Mouse (Mus musculus): Measurements from ENCODE around the gene Nfil3.
A peak's percentile ranks its signal among the peaks of the same experiment; 100 is the strongest.

Gene Nfil3

GRCm38 (mm10) chr13:52980951-52981421 is at the start of gene Nfil3:
Gene Nfil3, minus strand, starts transcription at chr13:52981073.
- no peak for DNase-seq (ENCODE audit: low read depth)

DNA sequence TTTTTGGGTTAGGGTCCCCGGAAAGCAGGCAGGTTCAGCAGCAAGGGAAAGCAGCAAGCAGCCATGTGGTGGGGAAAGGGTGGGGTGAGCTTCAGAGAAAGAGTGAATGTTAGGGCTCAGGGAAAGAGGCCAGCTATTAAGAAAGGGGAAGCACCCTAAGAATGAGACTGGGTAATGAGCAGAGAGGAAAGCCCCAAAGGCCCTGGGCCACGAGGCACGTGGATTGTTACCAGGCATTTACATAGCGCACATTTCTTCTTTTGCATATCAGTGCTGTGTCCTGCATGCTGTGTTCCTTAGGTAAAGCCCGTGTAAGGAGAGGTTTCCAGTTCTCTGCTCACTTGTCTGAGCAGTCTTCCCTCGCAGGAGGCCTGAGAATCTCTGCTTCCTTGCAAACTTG is 43.4 kb upstream of the Nfil3 start:
- no peak for DNase-seq (ENCODE audit: low read depth)

DNA sequence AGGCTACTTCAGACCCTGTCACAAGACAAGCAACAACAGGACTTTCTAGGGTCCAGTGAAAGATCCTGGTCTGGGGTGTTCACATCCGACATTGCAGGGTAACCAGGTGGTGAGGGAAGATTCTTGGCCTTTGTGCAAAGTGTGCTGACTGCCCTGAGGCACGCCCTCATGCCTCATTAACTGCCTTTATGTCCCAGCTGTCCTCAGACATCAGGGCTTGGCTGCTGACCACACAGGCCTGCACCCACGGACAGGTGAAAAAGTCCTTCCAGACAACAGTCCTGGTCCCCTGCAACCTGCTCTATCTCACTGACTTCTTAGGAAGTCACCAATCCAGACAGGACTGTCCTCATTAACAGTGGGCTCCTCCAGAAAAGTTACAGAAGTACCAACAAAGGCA is 39.4 kb upstream of the Nfil3 start:
- no peak for DNase-seq (ENCODE audit: low read depth)

GRCm38 (mm10) chr13:53019532-53019931 is 38.7 kb upstream of the Nfil3 start:
- DNase-seq (ENCODE audit: low read depth): no peak

DNA sequence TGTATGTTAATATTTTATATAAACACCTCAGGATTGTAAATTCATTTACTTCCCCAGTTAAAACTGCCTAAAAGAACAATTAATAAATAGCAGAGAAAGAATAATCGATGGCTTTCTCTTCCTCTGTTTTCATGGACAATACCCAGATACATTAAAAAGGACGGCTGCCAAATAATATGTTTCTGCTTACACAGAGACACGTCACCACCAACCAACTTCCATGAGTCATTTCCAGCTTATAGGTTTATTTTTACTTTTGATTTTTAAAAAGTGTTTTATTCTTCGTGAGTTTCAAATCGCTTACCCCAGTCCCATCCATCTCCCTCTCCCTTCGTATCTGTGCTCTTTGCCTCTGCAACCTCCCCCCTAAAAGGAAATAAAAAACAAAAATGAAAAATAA is 38.1 kb upstream of the Nfil3 start:
- no peak for DNase-seq (ENCODE audit: low read depth)

DNA sequence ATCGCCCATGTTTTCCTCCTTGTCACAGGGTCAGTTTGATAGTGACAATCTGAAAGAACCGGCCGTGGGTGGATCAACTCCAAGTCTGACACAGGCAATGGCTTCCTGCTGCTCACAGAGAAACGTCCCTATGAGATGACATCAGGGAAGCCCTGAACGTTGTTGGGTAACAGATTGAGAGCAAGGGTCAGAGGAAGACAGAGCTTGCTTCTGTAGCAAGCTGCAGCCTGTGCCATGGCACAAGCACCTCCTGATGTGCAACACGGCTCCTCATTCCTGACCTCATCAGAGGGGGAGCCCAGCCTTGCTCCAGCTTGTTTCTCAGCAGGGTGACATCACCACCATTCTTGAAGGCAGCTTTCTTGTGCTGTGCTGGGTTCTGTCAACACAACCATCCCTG is 37.1 kb upstream of the Nfil3 start:
- no peak for DNase-seq (ENCODE audit: low read depth)

DNA sequence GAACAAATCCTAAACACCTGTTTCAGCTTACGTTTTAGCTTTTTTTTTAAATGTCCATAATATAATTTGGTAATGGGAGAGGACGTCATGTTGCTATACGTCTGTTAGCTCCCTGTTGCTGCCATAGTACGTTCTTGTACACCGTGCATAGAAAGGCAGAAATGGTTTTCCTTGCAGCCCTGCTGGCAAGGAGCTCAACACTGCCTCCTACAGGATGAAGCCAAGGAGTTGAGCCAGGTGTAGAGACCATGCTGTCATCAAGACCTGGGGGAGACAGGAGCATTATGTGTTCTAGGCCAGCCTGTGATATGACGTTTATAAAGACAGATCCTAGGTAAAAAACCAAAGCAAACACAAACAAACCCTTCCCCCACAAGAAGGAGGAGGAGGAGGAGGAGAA is 36.2 kb upstream of the Nfil3 start:
- no peak for DNase-seq (ENCODE audit: low read depth)

DNA sequence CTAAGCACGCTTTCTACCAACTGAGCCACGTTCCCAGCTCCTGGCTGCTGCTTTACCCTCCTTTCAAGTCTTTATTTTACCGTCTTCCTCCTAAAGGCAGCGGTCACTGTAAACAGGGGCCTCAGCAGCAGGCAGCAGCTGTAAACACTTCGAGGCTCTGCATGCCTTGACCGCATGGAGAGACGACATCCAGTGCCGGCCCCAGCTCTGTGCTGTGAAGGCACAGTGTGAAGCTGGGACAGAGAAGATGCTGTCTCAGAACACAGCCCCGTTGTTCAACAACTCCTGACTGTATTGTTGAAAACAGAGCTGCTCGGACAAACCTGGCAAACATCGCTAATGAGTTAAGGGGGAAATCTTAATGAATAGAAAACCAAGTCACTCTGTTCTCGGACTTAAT is 30.6 kb upstream of the Nfil3 start:
- DNase-seq (ENCODE audit: low read depth): no peak

- peak; percentile 77 for DNase-seq (ENCODE audit: low read depth)
Observed at GRCm38 (mm10) chr13:53008489-53009184, 27.8 kb upstream of the Nfil3 start.

DNA sequence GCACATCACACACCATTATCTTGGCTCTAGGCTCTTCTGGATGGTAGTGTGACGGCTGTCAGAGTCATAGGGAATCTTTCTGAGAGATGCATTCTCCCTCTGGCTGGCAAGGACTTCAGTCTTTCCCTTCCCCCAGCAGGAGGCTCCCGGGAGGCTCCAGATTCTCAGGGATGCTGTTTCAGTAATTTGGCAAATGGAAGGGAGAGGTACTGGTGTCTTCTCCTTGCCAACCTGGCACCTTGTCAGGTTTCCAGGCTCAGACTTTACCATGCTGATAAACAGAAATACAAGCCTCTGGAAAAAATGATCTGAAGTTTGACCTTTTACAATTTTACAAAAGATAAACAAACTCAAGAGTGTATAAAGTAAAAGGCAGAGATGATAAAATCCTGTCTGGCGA is 26.9 kb upstream of the Nfil3 start:
- no peak for DNase-seq (ENCODE audit: low read depth)

DNA sequence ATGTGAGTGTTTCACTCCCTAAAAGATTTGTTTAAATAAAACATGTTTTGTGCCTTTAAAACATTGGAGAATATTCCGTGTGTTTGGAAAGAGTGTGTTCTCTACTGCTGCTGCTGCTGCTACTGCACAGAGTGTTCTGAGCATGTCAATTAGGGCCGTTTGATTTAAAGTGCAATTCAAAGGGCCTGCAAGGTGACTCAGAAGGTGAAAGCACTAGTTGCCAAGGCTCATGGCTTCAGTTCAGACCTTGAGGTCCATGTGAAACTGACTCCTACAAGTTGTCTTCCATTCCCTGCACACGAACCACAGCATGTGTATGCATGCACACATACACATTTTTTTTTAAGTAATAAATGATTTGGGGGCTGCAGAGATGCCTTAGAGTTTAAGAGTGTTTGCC is 22.4 kb upstream of the Nfil3 start:
- DNase-seq (ENCODE audit: low read depth): no peak

GRCm38 (mm10) chr13:53001511-53001935 is 20.6 kb upstream of the Nfil3 start:
- DNase-seq (ENCODE audit: low read depth): no peak

DNA sequence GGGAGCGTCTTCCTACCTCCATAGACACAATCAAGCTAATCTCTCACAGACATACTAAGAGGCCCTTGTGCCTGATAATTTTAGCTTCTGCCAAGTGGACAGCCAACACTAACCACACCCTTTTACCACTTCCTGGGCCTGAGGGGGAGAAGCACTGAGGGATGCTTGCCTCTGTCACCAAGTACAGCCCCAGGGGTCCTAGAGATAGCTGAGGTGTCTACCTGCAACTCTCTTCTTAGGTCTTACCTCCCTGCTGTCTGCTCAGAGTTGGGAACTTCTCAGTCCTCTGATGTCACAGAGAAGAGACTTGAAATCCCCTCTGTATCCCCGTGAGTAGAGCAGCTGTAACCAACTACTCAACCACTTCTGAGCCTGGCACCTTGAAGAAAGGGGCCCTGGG is 19.6 kb upstream of the Nfil3 start:
- DNase-seq (ENCODE audit: low read depth): no peak

DNA sequence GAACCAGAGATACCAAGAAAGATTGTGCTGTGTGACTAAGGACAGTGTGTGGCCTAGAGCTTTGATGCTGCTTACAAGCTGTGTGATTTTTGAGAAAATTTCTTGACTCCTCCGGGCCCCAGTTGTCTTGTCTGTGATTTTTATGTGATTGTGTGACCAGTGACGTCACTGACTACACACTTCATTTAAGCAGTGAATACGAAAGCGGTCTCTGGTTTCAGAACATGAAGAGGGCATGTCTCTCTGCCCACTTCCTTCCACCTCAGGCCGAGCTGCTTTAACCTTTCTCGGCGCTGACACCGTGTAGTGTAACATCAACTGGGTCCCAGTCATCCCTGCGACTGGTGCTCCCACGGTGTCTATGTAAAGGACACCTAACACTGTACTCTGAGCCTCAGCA is 17.7 kb upstream of the Nfil3 start:
- DNase-seq (ENCODE audit: low read depth): no peak

GRCm38 (mm10) chr13:52997806-52998205 is 16.9 kb upstream of the Nfil3 start:
- no peak for DNase-seq (ENCODE audit: low read depth)

DNA sequence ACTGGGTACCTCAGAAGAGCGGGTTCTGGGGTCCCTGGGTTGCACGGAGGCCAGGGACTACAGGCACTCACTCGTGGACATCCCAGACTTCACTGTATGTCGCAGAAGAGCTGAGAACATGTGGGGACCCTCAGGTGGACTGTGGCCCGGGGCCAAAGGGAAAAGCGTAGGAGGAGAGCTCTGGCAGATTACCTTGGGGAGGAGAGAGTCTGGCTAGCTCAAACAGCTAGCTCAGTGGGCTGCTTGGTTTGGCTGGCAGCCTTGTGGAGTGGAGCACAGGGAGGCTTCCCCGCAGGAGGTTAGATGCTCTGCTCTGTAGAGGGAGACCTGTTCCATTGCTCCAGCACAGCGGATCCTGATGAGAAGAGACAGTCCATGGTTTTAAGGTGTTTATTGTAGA is 15.3 kb upstream of the Nfil3 start:
- no peak for DNase-seq (ENCODE audit: low read depth)

GRCm38 (mm10) chr13:52994197-52994881 is 13.5 kb upstream of the Nfil3 start:
- DNase-seq (ENCODE audit: low read depth): no peak

DNA sequence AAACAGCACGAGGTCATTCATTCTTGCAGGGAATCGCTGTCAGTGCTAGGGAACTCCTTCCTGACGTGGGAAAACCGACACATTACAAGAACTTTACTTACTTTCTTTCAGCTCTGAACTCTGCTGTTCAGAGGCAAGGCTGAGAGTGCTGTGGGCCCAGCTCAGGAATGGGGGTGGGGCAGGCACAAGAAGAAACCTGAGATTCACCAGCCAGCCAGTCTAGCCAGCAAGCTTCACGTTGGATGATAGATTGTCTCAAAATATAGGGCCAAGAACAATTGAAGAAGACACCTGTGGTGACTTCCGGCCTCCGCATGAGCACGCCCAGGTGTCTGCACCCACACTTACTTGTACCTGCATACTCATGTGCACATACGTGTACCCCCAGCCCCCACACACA is 9.3 kb upstream of the Nfil3 start:
- DNase-seq (ENCODE audit: low read depth): no peak

GRCm38 (mm10) chr13:52989005-52989404 is 8.1 kb upstream of the Nfil3 start:
- DNase-seq (ENCODE audit: low read depth): no peak

- DNase-seq (ENCODE audit: low read depth): no peak
Observed at GRCm38 (mm10) chr13:52987880-52988279, 7.0 kb upstream of the Nfil3 start.

- DNase-seq (ENCODE audit: low read depth): no peak
Observed at GRCm38 (mm10) chr13:52986215-52986780, 5.4 kb upstream of the Nfil3 start.

- no peak for DNase-seq (ENCODE audit: low read depth)
Observed at GRCm38 (mm10) chr13:52985508-52986214, 4.8 kb upstream of the Nfil3 start.

- no peak for DNase-seq (ENCODE audit: low read depth)
Observed at GRCm38 (mm10) chr13:52982703-52983102, 1.8 kb upstream of the Nfil3 start.
